Mouse (Mus musculus) hindbrain, embryonic 10.5 days (tissue): ENCODE data around the gene Rptor. TPM values are rescaled to one million over a fixed set of nuclear protein-coding genes. Genes with fewer than 3 reads are reported as not detected.

ENCODE experiments used
- DNase-seq: peaks from one replicate; pipeline ENCODE4 v3.0.0-alpha.2; 2017; ENCODE audit warnings: low spot score
- H3K27ac ChIP-seq: fragments of 300-500 bp; sonication (generic); 2 replicates; pipeline ENCODE4 v1.5.1; 2016; ENCODE audit warnings: mild to moderate bottlenecking, moderate library complexity
- H3K27me3 ChIP-seq: fragments of 300-500 bp; sonication (generic); 2 replicates; pipeline ENCODE4 v1.6.1; 2016; ENCODE audit warnings: mild to moderate bottlenecking; ENCODE audit not compliant: poor library complexity, insufficient read depth, severe bottlenecking
- H3K36me3 ChIP-seq: fragments of 300-500 bp; sonication (generic); 2 replicates; pipeline ENCODE4 v1.6.1; 2016; ENCODE audit warnings: mild to moderate bottlenecking, moderate library complexity
- H3K4me1 ChIP-seq: fragments of 300-500 bp; sonication (generic); replicated peaks from 2 replicates; pipeline ENCODE4 v1.6.1; 2016; ENCODE audit warnings: mild to moderate bottlenecking
- H3K4me3 ChIP-seq: fragments of 300-500 bp; sonication (generic); 2 replicates; pipeline ENCODE4 v1.5.1; 2016; ENCODE audit warnings: mild to moderate bottlenecking, moderate library complexity
- H3K9me3 ChIP-seq: fragments of 300-500 bp; sonication (generic); 2 replicates; pipeline ENCODE4 v1.6.1; 2016; ENCODE audit warnings: mild to moderate bottlenecking, moderate library complexity
- WGBS: fragments of 180-500 bp; shearing (Covaris S2); methylation state at CpG from one replicate; pipeline ENCODE4 v1.1.7; 2016; 5-methylcytosine and 5-hydroxymethylcytosine counted together
- polyA plus RNA-seq: library from polyadenylated mRNA; unstranded; fragments of >200 nt; fragmentation: Nextera tagmentation; extraction: Ambion mirVana; gene quantifications from 2 replicates; pipeline ENCODE4 v1.2.1, GENCODE M21; 2016

Rptor gene
- polyA plus RNA-seq, 1 experiment from 2014 or later, result 12.4 TPM

DNA sequence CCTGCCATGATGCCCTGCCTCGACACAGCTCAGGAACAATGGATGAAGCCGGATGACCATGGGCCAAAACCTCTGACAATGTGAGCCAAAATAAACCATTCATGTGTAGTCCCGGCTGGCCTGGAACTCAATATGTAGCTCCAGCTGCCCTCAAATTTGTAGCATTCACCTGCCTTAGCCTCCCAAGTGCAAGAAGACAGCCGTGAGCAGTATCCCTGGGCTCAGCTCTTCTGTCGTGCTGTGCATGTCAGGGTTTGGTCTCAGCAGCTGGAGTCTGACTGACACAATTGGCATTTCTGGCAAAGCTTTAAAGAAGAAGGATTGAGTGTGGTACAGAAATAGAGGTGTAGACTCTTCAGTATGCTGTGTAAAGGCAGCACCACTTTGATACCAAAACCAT lies 276.9 kb downstream of the Rptor start:
- H3K9me3 ChIP-seq, result no peaks in the 10 kb centered on the region
- DNase-seq, result no peak
- no peaks in the 10 kb centered on the region for H3K4me1 ChIP-seq
- H3K36me3 ChIP-seq, result peaks cover 74% of the 10 kb centered on the region
- WGBS, result 93% methylated on average over 5 of the region's 5 CpGs
- no peak overlapping the region for H3K27ac ChIP-seq
- H3K27me3 ChIP-seq, result no peaks in the 10 kb centered on the region
- no peak overlapping the region for H3K4me3 ChIP-seq

DNA sequence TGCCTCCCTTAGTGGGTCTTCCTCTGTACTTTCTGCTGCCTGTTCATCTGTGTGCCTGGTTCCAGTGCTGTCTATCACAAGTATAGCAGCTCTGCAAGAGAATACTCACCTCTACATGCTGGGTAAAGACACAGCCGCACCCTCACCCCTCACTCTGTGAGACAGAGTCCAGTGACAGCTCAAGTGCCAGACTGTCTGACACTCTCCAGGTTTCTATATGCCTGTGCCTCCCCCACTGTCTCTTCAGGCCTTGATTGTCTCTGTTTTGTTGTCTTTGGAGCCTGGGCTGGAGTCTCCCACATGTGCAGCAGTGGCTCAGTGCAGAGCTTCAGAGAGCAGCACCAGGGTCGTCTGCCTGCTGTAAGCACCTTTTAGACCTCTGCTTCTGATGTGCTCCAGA lies 280.9 kb downstream of the Rptor start:
- H3K27me3 ChIP-seq, result no peaks in the 10 kb centered on the region
- H3K4me3 ChIP-seq, result no peak overlapping the region
- H3K9me3 ChIP-seq, result no peaks in the 10 kb centered on the region
- no peak for DNase-seq
- H3K27ac ChIP-seq, result no peak overlapping the region
- no peaks in the 10 kb centered on the region for H3K4me1 ChIP-seq
- 85% methylated on average over 2 of the region's 2 CpGs for WGBS
- H3K36me3 ChIP-seq, result peaks cover 73% of the 10 kb centered on the region

DNA sequence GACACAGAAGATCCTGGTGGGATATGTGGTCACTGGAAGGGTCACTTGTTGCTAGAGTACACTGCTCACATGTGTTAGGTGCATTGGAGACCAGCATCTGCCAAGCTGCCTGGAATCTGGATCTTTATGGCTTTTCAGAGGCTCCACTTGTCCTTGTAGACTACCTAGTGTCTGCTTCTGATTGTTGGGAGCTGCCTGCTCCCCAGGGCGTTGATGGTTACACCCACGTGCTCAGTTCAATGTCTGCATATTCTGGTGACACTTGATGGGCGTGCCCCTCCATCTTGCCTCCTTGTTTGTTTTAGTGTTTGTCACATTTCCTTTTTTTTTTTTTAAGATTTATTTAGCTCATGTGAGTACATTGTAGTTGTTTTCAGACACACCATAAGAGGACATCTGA lies 287.3 kb downstream of the Rptor start:
- H3K36me3 ChIP-seq, result peaks cover 97% of the 10 kb centered on the region
- DNase-seq, result no peak
- H3K4me3 ChIP-seq, result no peak overlapping the region
- 0 out of 2 replicates have a peak, but pooled peaks cover 8% of the 10 kb centered on the region for H3K4me1 ChIP-seq
- H3K27me3 ChIP-seq, result no peaks in the 10 kb centered on the region
- no peak overlapping the region for H3K27ac ChIP-seq
- H3K9me3 ChIP-seq, result no peaks in the 10 kb centered on the region
- WGBS, result 94% methylated on average over 3 of the region's 3 CpGs

DNA sequence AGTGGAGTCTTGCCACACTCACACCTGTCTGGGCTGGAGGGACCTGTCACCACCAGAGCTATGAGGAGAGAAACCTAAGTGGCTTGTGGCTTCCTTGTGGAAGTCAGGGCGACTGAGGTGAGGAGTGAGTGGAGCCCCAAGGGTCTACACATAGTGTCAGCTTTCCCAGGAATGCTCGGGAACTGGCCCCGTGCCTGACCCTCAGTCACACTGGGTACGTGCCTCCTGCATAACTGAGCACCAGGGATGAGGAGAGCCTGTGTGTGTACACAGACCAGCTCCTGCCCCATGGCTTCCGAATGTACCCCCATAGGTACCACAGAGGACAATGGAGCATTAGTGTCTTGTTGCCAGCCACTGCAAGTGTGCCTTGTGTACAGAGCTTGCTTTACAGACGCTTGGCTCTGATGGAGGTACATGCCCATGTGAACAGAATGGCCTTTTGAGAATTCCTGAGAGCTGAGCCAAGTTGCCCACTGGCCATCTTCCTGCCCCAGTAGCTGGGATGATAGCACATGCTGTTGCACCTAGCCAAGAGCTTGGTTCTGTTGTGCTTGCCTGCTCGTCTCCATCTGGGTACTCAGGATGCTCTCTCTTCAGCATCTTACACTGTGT lies 289.0 kb downstream of the Rptor start:
- H3K4me1 ChIP-seq, result 0 out of 2 replicates have a peak, but pooled peaks cover 8% of the 10 kb centered on the region
- no peak overlapping the region for H3K27ac ChIP-seq
- no peaks in the 10 kb centered on the region for H3K9me3 ChIP-seq
- peaks cover 94% of the 10 kb centered on the region for H3K36me3 ChIP-seq
- H3K27me3 ChIP-seq, result no peaks in the 10 kb centered on the region
- DNase-seq, result no peak
- no peak overlapping the region for H3K4me3 ChIP-seq
- 87% methylated on average over 7 of the region's 7 CpGs for WGBS

DNA sequence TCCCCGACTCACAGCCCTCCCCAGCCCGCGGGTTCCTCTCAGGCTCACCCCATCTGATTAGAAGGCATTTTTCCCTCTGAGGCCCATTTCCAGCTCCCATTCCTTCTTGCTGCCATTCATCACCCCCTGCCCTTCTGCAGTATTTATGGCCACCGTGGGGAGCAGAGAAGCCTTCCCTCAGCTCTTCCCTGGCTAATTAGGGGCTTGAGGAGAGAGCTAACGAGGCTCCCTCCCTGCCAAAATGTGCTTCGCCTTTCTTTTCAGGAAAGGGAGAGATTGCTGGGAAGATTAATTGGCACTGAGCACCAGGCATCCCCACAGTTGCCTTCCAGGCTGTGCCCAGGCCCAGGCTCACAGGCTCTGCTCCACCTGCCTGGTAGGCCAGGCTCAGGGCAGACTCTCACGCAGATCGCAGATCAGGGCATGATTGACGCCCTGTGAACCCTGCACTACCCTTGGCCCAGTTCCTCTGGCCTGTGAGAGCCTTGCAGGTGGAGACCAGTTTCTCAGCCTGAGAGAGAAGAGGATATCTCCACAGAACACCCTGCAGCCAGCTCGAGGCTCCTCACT lies 291.0 kb downstream of the Rptor start:
- DNase-seq, result no peak
- Histone ChIP-seq H3K4me1 (peaks cover 12% of the 10 kb centered on the region), H3K9me3 (no peaks in the 10 kb centered on the region), H3K27ac (peak overlapping the region; percentile 2; the same call in 1 of the 2 replicates), H3K4me3 (no peak overlapping the region), H3K27me3 (no peaks in the 10 kb centered on the region), H3K36me3 (peaks cover 96% of the 10 kb centered on the region)
- WGBS, result 89% methylated on average over 10 of the region's 10 CpGs

DNA sequence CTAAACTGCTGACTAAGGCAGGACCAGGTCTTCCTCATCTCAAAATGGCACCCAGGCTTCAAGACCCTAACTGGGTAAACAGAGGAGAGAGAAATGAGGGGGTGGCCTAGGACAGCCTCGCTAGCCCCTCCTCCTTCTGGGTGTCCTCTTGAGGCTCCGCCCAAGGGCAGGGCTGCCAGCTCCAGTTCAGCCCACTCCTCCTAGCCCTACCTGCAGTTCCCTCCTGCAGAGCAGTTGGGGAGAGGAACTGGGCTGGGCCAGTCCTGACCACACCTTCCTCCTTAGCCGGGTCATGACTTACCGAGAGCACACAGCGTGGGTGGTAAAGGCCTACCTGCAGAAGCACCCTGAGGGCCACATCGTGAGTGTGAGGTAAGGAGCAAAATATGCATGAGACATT lies 291.9 kb downstream of the Rptor start:
- DNase-seq, result no peak
- peaks cover 94% of the 10 kb centered on the region for H3K36me3 ChIP-seq
- H3K27ac ChIP-seq, result no peak overlapping the region
- no peaks in the 10 kb centered on the region for H3K9me3 ChIP-seq
- H3K4me3 ChIP-seq, result no peak overlapping the region
- peaks cover 21% of the 10 kb centered on the region for H3K4me1 ChIP-seq
- no peaks in the 10 kb centered on the region for H3K27me3 ChIP-seq
- WGBS, result 69% methylated on average over 6 of the region's 6 CpGs

DNA sequence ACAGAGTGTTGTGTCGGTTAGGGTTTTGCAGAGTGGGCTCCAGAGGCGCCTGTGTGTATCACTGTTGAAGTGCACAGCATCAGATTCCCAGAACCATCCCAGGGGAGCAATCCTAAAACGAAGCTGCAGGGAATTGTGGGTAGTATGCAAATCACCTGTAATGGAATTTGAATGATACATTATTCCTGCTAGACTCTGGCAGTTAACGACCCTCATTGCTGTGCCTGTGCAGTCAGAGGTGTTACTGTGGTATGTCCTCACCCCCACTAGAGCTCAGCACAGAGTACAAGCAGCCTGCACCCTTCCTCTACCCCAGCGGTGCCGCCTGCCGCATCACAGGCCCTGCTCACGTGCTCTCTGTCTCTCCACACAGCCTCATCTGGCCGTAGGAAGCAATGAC lies 294.3 kb downstream of the Rptor start:
- no peak for DNase-seq
- WGBS, result 93% methylated on average over 9 of the region's 9 CpGs
- Histone ChIP-seq H3K9me3 (no peaks in the 10 kb centered on the region), H3K27me3 (no peaks in the 10 kb centered on the region), H3K27ac (no peak overlapping the region), H3K4me3 (no peak overlapping the region), H3K36me3 (peaks cover 73% of the 10 kb centered on the region), H3K4me1 (peaks cover 23% of the 10 kb centered on the region)

DNA sequence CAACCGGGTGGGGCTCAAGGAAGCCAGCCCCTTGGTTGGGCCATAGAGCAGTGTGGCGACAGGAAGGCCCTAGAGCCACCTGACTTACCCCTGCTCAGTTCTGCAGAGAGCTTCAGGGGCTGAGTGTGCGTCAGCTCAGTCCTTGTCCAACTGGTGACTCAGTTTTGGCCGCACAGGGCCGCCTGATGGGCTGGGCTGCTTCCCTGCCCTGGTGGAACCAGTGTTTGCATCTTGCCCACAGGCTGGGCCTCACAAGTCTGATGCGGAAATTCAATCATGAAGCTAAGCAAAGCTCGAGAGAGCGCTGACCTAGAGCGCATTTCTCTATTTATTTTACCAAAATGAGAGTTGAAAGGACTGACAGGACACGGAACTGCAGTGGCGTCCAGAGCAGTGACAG lies 296.3 kb downstream of the Rptor start:
- H3K27me3 ChIP-seq, result no peaks in the 10 kb centered on the region
- H3K4me3 ChIP-seq, result no peak overlapping the region
- DNase-seq, result no peak
- no peaks in the 10 kb centered on the region for H3K9me3 ChIP-seq
- H3K27ac ChIP-seq, result peak overlapping the region; percentile 51
- peaks cover 53% of the 10 kb centered on the region for H3K36me3 ChIP-seq
- peaks cover 16% of the 10 kb centered on the region for H3K4me1 ChIP-seq
- WGBS, result 81% methylated on average over 11 of the region's 11 CpGs

DNA sequence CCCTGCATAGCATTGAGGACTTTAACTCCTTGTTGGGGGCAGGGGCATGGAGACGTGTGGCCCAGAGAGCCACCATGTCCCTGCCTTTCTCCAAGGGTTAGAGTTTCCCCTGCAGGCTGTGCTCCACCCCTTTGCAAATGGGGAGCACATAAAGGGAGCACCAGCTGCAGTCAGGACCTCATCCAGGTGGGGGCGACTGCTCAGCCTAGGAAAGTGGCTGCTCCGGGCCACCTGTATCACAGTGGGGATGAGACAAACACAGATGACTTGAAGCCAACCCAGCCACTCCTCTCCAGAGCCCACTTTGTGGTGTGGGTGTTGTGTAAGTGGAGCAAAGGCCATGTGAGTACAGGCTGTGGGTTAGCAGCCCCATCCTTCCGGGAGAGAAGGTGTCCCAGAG lies 298.5 kb downstream of the Rptor start:
- H3K4me3 ChIP-seq, result no peak overlapping the region
- no peak overlapping the region for H3K27ac ChIP-seq
- H3K27me3 ChIP-seq, result no peaks in the 10 kb centered on the region
- peaks cover 31% of the 10 kb centered on the region for H3K36me3 ChIP-seq
- H3K9me3 ChIP-seq, result no peaks in the 10 kb centered on the region
- peaks cover 22% of the 10 kb centered on the region for H3K4me1 ChIP-seq
- WGBS, result 73% methylated on average over 4 of the region's 4 CpGs
- DNase-seq, result no peak

DNA sequence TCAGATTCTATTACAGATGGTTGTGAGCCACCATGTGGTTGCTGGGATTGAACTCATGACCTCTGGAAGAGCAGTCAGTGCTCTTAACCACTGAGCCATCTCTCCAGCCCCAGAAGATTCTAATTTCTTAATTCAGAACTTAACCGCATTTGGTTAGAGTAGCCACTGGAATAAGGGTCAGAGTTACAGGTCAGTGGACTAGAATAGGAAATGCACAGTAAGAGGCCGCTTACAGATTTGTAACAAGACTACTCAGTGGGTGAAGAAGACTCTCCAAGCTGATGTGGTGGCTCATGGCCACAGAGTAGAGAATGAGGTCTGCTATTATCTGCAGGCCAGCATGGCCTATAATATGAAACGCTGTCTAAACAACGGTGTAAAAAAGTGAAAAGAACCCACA lies 300.2 kb downstream of the Rptor start:
- no peak for DNase-seq
- H3K27ac ChIP-seq, result no peak overlapping the region
- no peak overlapping the region for H3K4me3 ChIP-seq
- H3K36me3 ChIP-seq, result peaks cover 17% of the 10 kb centered on the region
- H3K4me1 ChIP-seq, result peaks cover 30% of the 10 kb centered on the region
- no peaks in the 10 kb centered on the region for H3K9me3 ChIP-seq
- no peaks in the 10 kb centered on the region; the same call in 1 of the 2 replicates for H3K27me3 ChIP-seq
- 75% methylated on average over 4 of the region's 4 CpGs for WGBS

DNA sequence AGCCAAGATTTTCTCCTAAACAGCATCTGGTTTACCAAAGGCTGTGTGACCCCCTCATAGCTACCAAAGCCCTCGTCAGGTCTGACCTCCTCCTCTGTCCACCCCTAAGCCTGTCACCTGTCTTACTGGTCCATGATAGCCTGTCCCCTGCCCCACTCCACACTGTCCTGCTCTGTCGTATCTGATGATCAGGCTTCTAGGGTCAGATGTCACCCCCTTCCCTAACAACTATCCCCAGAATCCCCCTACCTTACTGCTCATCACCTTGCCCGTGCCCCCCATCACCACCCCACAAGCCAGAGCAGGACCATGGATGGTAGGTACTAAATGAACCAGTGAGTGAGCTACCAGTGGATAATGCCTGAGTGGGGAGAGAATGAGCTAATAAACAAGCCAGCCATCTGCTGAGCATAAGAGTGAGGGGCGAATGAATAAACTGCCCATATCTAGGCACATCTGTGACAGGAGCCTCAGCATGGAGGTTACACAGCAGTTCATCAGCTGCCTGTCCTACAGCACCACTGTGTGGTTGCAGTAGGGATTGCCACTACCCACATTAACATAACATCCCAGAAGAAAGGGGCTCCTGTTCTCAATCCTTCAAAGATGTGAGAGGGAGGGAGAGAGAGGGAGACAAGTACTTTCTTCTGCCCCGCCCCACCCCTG lies 302.0 kb downstream of the Rptor start:
- H3K4me3 ChIP-seq, result no peak overlapping the region
- 40% methylated on average over 5 of the region's 5 CpGs for WGBS
- DNase-seq, result peak; percentile 78
- no peaks in the 10 kb centered on the region for H3K9me3 ChIP-seq
- peaks cover 3% of the 10 kb centered on the region; the same call in 1 of the 2 replicates for H3K27me3 ChIP-seq
- no peaks in the 10 kb centered on the region for H3K36me3 ChIP-seq
- H3K4me1 ChIP-seq, result peaks cover 26% of the 10 kb centered on the region
- 0 out of 2 replicates have a peak overlapping the region, but pooled peaks have one; percentile 12 for H3K27ac ChIP-seq

DNA sequence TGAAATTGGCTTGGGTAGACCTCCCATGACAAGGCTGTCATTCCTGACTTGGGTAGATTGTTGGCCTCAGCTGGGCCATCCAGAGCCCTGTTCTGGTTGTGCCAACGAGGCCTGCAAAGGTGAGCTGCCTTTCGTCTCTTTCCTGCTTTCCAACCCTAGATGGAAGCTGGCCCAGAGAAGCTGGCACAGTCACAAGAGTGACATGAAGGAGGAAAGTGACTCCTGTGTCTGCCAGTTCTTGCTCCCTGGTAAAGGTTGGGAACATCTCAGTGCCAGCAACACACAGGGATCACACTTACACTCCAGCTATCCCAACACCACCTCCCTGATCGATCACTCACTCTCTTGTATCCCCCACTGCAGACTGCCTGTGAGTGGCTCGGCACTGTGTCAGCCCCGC lies 303.1 kb downstream of the Rptor start:
- no peaks in the 10 kb centered on the region for H3K9me3 ChIP-seq
- H3K4me1 ChIP-seq, result peaks cover 31% of the 10 kb centered on the region
- no peak overlapping the region for H3K27ac ChIP-seq
- WGBS, result 91% methylated on average over 5 of the region's 5 CpGs
- no peaks in the 10 kb centered on the region for H3K36me3 ChIP-seq
- no peak overlapping the region for H3K4me3 ChIP-seq
- no peak for DNase-seq
- peaks cover 3% of the 10 kb centered on the region; the same call in 1 of the 2 replicates for H3K27me3 ChIP-seq

DNA sequence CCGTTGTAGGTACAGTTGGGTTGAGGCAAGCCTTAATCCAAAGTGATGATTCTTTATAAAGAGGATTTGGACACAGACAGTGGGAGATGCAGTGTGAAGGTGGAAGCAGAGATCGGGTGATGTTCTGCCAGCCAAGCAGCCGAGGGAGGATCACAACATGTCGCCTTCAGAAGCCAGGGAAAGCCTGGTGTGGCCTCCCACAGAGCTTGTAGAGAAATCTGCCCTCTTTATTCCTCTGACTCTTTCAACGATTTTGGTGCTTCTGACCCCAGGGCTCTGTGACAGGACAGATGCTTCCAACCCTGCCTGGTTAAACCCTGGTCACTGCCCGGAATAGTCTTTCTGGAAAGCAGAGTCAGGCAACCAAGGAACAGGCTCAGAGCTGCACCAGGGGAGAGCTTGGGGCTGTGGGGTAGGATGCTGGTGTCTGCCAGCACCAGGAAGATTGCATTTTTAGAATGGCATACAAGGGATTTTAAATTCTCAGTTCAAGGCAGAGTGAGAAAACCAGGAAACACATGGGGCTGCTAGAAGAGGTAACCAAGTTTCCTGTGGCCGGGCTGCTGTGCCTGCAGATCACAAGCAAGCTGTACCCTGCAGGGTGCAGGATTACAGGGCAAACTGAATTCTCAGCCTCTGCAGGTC lies 304.4 kb downstream of the Rptor start:
- DNase-seq, result no peak
- Histone ChIP-seq H3K9me3 (no peaks in the 10 kb centered on the region), H3K4me1 (peaks cover 31% of the 10 kb centered on the region), H3K27me3 (peaks cover 3% of the 10 kb centered on the region; the same call in 1 of the 2 replicates), H3K4me3 (no peak overlapping the region), H3K27ac (0 out of 2 replicates have a peak overlapping the region, but pooled peaks have one; percentile 16), H3K36me3 (no peaks in the 10 kb centered on the region)
- WGBS, result 36% methylated on average over 7 of the region's 7 CpGs
